Mouse (Mus musculus) R1 (cell line): ENCODE results near the gene Ankk1.
A peak's percentile ranks its signal among the peaks of the same experiment; 100 is the strongest.

ENCODE experiments used
- DNase-seq: peaks from one replicate; pipeline ENCODE4 v3.0.0-alpha.2; 2018; ENCODE audit warnings: low read depth, low spot score

The Ankk1 gene

DNA sequence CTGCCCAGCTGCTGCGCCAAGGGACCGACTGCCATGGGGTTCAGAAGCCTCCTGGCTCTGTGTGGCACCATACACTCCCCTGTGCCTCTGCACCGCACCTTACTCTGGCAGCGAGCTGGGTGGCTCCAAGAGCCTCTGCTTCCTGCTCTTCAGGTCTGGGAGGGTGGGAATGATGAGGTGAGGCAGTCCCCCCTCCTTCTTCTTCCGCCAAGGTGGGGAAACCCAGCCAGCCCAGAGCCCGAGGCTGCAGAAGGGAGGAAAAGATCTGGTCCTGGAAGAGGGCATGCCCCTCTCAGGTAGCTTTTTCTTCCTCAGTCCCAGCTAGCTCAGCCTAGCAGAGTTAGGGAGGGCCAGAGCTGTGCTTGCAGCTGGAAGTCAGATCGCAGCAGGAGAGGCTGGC is at the start of gene Ankk1:
Gene Ankk1 (minus strand): TSS at position 101 of the 400 bp plus-strand sequence.
- DNase-seq, result no peak

DNA sequence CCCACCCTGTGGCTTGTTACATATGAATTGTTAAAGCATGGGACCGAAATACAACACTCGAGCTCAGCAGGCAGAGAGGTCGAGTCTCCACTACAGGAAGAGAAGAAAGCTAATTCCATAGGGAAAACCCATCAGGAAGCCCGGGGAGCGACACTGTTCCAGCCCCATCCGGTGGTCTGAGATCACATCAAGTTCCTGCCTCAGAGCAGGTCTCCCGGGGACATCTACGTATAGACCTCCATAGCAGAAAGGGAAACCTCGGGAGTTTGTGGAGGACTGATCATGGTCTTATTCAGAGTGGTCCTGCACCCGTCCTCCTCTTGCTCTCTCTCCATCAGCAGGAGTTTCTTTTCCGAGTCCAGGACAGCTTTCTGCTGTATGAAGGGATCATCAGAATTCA is 45.3 kb upstream of the Ankk1 start:
- no peak for DNase-seq

DNA sequence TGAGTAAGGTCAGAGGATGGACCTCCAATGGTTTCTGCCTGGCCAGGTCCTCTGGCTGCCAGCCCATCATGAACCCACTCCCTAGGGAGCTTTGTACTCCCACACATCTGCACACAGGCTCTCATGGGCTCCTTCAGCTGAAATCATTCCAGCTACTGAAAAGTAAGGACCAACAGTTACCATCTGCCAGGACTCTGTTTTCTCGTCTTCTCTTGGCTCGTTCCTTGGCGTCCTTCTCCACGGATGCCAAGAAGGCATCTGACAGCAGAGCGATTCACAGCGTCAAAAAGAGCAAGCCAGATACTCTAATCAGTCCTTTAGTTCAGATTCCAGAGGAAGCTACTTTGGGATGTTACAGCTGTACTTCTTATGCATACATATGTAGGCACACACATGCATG is 44.1 kb upstream of the Ankk1 start:
- DNase-seq, result no peak

DNA sequence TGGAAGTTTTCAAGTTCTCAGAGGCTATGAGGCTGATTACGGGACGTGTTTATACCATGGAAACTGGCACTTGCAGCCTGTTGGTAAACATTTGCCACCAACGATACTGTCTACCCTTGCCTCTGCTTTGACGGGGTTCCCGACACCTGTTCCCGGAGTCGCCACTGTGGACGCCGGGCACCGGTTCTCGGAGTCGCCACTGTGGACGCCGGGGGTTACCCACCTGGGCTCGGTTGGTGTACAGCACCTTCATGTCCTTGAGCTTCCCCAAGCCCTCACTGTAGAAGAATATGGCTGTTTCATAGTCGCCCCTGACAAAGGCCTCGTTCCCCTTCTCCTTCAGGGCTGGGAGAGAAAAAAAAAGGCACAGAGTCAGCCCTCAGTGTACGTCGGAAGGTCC is 43.2 kb upstream of the Ankk1 start:
- no peak for DNase-seq

DNA sequence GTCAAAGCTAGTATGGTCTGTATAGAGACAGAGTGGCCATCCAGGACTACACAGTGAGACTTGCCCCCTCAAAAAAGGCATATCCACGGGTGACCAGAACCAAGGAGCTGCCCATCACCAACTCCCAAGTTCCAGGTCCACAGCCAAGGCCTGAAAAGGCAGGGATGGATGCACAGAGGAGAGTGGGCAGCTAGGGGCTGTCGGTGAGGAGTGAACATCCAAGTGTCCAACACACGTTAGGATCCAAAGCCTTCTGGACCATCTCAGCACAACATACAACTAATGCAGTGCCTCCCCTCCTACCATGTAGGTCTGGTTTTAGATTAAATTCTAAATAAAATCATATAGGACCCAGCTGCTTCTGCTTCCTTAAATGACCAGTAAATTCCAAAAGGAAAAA is 29.3 kb upstream of the Ankk1 start:
- no peak for DNase-seq

DNA sequence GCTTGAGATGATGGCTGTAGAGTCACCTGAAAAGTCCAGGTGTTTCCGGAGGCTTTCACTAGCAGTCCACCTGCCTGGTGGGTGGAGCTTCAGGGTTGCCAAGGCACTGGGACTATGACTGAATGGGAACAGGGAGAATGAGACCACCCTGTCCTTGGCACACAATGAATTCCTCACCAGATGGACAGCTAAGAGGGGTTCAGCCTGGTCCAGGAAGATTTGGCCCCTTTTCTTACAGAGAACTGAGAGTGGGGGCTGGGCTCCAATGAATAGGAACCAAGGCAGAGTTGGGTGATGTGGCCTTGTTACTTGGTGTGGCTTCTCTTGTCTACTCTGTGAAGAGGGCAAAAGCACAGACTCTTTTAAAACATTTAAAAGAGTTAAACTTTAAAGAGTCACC is 25.6 kb upstream of the Ankk1 start:
- DNase-seq, result no peak

DNA sequence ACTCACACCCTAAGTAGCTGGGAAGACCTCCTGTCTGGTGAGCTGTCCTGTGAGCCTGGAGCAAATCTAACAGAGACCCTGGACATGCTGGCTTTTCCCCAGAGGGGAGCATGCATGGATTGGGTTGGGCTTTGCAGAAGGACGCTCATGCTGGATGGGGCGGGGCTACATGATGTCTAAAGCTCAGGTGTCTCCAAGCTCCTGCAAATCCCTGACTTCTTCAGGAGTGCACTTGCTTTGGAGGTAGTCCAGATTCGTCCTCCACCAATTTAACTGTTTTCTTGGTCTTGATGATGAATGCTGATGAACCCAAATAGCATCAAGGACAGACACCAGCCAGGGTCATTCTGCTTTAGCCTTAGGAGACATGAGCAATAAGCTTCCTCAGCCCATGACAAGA is 23.7 kb upstream of the Ankk1 start:
- DNase-seq, result no peak

DNA sequence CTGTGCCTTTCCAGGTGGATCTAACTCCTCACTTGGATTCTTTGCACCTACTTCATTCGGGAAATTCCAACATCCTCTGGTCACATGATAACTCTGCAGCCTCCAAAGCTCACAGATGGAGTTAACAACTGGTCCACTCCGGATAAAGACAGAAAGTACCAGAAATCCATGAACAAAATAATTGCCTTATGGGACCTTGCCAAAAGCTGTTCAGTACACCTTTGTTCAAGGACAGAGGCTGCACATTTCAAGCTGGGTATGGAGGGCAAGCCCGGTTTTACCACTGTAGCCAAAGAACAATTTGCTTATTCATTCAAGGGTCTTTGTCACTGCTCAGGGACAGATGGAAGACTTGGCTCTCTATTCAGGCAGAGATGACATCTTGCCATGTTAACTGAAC is 15.8 kb upstream of the Ankk1 start:
- DNase-seq, result no peak

DNA sequence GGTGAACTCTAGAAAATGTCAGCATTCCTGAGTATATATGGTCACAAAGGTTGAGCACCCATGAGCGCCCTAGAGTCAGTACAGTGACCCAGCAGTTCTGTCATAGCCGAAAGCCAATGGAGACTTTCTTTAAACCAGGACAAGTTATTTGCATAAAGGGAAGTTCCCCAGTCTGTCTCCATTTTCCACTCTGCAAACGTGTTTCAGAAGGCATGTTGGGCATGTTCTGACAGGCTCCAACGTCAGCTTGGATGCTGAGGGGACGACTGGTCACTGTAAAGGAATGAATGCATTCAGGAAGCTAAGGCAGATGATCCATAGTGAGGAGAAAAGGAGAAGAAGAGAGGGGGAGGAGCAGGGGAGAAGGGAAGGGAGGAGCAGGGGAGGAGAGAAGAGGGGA is 657 bp upstream of the Ankk1 start:
- no peak for DNase-seq

DNA sequence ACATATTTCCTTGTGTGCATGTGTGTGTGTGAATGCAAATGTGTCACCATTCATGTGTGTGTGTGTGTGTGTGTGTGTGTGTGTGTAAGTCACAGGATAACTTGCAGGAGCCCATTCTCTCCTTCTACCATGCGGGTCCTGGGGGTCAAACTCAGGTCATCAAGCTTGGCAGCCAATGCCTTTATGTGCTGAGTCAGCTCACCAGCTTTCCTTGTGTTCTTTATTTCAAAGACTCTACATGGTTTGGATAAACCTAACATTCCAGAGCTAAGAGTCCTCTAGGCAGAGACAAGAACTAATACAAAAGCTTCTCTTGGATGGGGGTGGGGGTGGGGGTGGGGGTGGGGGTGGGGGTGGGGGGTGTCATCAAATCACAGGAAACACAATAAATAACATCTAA is 1.2 kb downstream of the Ankk1 start:
- peak; percentile 3 for DNase-seq

DNA sequence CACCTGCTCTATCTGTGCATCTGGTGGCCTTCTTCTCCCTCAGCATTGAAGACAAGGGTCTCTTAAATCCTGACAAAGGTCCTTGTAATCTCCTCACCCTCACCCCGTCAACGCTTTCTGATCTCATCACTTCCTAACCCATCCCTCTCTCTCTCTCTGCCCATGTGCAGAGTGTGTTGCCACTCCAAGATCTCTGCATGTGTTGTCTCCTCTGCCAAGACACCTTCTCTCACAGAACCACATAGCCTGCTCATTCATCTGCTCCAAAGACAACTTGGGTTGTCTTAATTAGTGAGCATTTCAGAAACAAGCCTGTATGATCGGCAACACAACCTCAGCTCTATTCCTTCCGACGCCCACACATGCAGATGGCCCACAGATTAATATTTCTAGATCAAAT is 3.0 kb downstream of the Ankk1 start:
- DNase-seq, result no peak

DNA sequence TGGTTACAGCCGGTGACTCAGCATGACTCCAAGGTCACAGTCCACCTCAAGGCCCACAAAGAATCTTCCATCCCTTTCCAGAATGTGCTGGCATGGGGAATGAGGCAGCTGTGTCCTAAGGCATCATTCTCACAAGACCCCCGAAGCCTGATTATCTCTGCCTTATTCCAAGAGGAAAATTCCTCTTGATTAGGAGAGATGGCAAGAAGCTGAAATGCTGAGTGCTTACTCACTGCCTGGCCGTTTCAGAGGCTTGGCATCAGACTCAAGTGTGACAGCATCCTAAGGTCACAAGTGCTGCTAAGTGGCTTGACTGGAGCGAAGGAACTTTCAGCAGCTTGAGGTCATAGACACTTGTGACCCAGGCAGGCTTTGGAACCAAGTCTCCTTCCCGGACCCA is 16.2 kb downstream of the Ankk1 start:
- no peak for DNase-seq

DNA sequence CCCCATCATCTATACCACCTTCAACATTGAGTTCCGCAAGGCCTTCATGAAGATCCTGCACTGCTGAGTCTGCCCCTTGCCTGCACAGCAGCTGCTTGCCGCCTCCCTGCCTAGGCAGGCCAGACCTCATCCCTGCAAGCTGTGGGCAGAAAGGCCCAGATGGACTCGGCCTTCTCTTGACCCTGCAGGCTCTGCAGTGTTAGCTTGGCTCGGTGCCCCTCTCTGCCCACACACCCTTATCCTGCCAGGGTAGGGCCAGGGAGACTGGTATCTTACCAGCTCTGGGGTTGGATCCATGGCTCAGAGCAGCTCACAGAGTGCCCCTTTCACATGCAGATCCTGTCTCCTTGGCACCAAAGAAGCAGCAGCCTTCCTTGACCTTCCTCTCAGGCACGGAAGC is 19.8 kb downstream of the Ankk1 start:
- DNase-seq, result no peak

DNA sequence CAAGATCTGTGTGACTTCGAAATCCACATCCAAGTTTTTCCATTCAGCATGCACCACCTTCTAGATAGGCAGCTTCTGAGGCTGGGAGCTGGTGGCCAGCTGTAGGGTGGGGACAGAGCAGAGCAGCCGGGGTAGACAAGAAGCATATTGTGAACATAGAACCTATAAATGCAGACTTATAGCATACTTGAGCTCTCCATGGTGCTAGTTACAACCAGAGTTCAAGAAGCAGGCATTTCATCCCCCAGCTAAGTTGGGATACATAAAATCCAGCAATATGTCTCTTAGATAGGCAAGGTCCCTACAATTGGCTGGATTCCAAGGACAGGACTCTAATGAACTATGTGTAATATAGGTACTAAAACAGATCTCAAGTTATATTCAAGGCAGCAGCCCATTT is 23.1 kb downstream of the Ankk1 start:
- no peak for DNase-seq

DNA sequence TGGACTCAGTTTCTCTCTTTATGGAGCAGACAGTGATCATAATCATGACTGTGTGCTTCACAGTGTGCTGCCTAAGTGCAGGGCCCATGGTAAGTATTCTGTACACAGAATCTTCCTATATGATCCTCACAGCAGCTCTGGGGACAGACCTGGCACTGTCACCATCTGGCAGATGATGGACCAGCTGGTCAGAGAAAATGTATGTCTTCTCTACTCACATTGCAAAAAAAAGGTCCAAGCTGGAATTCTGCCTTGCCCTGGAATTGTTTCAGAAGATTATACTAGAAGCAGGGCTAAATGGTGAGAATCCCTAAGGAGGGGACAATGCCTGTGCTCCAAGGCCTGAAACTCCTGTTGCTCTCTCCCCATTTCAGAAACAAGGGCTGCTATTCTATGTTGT is 30.8 kb downstream of the Ankk1 start:
- DNase-seq, result no peak

DNA sequence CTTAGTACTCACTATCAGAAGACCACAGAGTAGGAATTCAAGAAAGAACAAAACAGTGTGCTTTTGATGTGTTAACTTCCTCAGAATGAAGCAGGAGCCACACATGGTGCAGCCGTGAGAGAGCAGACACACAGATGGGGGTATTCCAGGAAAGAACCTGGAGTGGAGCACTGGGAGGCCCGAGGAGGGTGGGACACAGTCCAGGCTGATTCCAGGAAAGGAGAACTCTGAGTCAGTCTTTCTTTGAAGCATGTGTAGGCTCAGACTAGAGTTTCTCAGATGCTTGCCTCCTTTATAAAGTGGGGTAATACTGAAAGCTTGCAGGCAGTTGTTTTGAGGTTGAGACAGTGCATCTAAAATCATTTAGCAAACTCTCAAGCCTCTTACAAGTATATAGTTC is 34.6 kb downstream of the Ankk1 start:
- no peak for DNase-seq

DNA sequence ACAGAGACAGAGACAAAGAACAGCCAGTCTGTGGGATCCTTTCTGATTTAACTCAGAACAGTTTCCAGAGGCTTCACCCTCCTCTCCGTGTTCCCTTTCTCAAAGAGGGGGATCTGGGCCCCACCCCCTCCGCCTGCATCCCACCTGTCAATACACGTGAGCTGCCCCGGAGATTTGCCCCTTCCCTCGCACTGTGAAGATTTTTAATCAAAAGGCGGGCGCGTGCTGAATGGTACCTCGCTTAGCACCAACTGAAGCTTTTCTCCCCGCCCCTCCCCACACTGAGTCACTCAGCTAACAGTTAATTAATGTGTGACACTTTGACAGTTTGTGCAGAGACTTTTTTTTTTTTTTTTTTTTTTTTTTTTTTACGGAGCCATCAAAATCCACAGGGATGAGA is 40.7 kb downstream of the Ankk1 start:
- peak; percentile 8 for DNase-seq

DNA sequence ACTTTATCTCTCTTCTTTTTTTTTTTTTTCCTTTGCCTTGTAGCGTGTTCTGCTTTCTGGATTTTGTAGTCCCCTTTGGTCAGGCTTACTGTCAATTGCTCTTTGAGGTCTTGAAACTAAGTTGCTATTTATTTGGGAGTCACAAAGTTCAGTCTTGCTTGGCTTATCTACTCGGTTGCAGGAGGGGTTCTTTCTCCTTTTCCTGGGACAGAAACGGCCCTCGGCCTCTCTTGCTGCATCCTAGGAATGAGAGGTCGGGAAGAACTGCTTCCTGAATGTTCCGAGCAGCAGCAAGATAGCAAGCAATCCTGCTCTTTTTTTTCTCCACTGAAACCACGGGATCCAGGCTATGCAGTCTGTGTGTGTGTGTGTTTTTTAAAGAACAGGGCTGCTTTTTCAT is 41.5 kb downstream of the Ankk1 start:
- no peak for DNase-seq

DNA sequence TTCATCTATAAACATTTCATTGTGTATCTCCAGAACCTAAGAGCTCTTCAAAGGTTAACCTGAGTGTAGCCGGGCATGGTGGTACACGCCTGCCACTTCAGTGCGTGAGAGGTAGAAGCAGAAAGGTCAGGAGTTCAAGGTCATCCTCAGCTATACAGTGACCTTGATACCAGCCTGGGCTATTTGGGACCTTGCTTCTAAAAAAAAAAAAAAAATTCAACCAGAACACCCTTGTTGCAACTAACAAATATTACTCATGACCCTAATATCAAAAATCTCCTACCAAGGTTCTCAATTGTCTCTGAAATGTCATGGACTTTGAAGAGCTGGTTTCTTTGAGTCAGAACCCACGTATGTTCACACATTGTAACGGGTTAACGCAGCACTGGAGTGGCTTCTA is 42.0 kb downstream of the Ankk1 start:
- peak; percentile 44 for DNase-seq

DNA sequence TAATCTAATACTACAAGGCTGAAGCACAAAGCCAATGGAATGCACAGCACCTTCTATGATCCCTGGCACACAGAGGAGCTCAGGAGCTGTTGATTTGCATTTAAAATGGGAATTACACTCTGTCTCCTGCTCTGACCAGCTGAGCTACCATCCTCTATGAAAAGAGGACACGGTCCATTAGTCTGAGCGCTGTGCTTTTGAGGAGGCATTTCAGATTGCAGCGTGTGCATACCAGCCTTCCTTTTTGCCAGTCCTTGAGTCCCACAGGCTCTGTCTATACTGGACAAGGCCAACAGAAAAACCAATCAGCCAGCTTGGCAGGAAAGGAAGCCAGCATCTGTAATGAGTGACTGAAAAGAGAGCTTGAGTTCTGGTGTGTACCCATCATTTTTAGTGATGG is 42.8 kb downstream of the Ankk1 start:
- no peak for DNase-seq

DNA sequence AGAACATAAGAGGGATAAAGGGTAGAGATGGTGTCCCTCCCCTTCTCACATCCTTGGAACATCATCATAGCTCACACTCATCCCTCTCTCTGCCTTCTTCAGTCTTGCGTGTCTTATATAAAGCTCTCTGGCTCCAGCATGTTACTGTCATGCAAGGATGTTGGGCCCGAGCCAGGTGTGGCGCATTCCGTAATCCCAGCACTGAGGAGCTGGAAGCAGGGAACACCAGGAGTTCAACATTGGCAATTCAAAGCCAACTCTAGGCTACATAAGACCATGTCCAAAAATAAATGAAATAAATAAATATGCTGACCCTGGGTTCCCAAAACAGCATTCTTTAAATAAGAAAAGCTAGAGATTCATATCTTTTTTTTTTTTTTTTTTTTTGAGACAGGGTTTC is 46.9 kb downstream of the Ankk1 start:
- DNase-seq, result no peak

DNA sequence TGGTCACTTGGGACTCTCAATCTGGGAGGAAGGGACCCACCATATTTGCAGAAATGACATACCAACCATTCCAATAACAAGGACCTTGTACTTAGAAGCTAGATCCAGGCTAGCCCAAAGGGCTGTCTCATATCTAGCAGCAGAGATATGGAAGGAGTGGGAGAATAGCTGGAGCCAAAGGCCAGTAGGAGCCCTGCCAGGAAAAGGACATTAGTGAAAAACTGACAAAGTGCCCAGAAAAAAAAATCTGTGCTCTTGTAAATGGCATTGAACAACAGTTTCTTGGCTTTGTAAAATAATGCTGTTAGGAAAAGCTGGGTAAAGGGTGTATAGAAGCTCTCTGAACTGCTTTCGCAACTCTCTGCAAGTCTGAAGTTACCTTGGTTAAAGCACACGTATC is 52.9 kb downstream of the Ankk1 start:
- DNase-seq, result no peak

DNA sequence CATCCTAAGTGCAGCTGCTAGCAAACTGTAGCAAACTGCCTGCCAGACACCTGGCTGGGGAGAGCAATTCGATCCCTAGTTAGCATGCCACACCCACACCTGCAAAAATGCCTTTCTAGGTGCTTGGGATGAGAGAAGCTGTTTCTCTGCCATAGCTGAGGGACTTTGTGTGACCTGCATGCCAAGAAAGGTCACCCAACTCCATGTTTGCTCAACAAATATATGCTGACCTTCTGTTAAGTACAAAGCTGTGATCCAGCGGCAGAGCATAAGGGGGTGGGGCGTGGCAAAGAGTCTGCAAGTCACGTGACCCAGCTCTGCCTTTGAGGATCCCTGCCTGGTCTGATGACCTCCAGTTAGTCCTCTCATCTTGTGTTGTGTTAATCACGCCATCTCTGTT is 61.1 kb downstream of the Ankk1 start:
- peak; percentile 83 for DNase-seq
